Comparison of ENCODE assay signal across 8 mouse cellular contexts in genomic region chr7:49616258-49616735, GRCm38 (mm10). TPM values are rescaled to one million over a fixed set of nuclear protein-coding genes. Genes with fewer than 3 reads are reported as not detected.
DNase-seq lines count a peak whose midpoint lies in the region; ATAC-seq lines count a peak whose summit lies in the region.

No protein-coding gene starts in this region.

- no peaks in the 10 kb centered on the region for H3K36me3 ChIP-seq in embryonic facial prominence, embryonic 14.5 days (ENCODE audit: control insufficient read depth, insufficient read depth, low read length)
- H3K36me3 ChIP-seq in midbrain, embryonic 14.5 days (ENCODE audit: control insufficient read depth, insufficient read depth, low read length) = no peaks in the 10 kb centered on the region
- H3K36me3 ChIP-seq in stomach, embryonic 14.5 days (ENCODE audit: control insufficient read depth, insufficient read depth, low read length) = no peaks in the 10 kb centered on the region

- intact Hi-C loops in left cerebral cortex, postnatal 14 days (cut with DNase I) = loop anchor here (2.0 to 5.0 kb wide), 2 partner anchors 135 to 306 kb away; no protein-coding TSS in a partner anchor

- peak overlapping the region; percentile 39 for H3K4me2 ChIP-seq in embryonic facial prominence, embryonic 14.5 days (ENCODE audit: low read depth, low read length)
- H3K4me2 ChIP-seq in midbrain, embryonic 14.5 days (ENCODE audit: low read length) = peak overlapping the region; percentile 34
- H3K4me2 ChIP-seq in stomach, embryonic 14.5 days (replicated peaks; ENCODE audit: low read depth, low read length) = no peak overlapping the region

- ATAC-seq in embryonic facial prominence, embryonic 14.5 days (ENCODE audit: low read depth) = peak; percentile 56; the same call in 1 of the 2 replicates
- peak; percentile 71 to 73 for ATAC-seq in hematopoietic stem cell, adult 5-6 weeks (replicated peaks in 1 of 2; ENCODE audit: insufficient read depth in 1 of 2, low FRiP score in 2 of 2, low TSS enrichment in 1 of 2, low read depth in 1 of 2, poor library complexity in 2 of 2, severe bottlenecking in 2 of 2)
- ATAC-seq in midbrain, embryonic 14.5 days (ENCODE audit: low FRiP score, low TSS enrichment) = peak; percentile 79
- ATAC-seq in stomach, embryonic 14.5 days (ENCODE audit: insufficient number of reproducible peaks, insufficient read depth, low FRiP score, low read depth) = peak; percentile 53; the same call in 1 of the 2 replicates

- no peaks in the 10 kb centered on the region; the same call in 1 of the 2 replicates for H3K27me3 ChIP-seq in embryonic facial prominence, embryonic 14.5 days (replicated peaks; ENCODE audit: control insufficient read depth, insufficient read depth, low read length)
- peaks cover 33% of the 10 kb centered on the region for H3K27me3 ChIP-seq in midbrain, embryonic 14.5 days (ENCODE audit: control insufficient read depth, insufficient read depth, low read length)
- no peaks in the 10 kb centered on the region for H3K27me3 ChIP-seq in stomach, embryonic 14.5 days (ENCODE audit: control insufficient read depth, insufficient read depth, low read length)

- no peaks in the 10 kb centered on the region for H3K4me1 ChIP-seq in embryonic facial prominence, embryonic 14.5 days (ENCODE audit: control insufficient read depth, insufficient read depth, low read length)
- no peaks in the 10 kb centered on the region for H3K4me1 ChIP-seq in midbrain, embryonic 14.5 days (ENCODE audit: control insufficient read depth, insufficient read depth, low read length)
- no peaks in the 10 kb centered on the region for H3K4me1 ChIP-seq in stomach, embryonic 14.5 days (ENCODE audit: control insufficient read depth, insufficient read depth, low read length)

- H3K4me3 ChIP-seq in embryonic facial prominence, embryonic 14.5 days (ENCODE audit: low read depth, low read length) = no peak overlapping the region
- H3K4me3 ChIP-seq in midbrain, embryonic 14.5 days (replicated peaks; ENCODE audit: low read depth, low read length) = no peak overlapping the region
- no peak overlapping the region for H3K4me3 ChIP-seq in stomach, embryonic 14.5 days (ENCODE audit: low read depth, low read length)

- peak; percentile 48 for DNase-seq in ovary, postnatal 14 days (ENCODE audit: low spot score)
- DNase-seq in ovary, adult 18-20 months (ENCODE audit: low spot score) = no peak
- peak; percentile 78 for DNase-seq in adrenal gland, postnatal 14 days
- DNase-seq in embryonic facial prominence, embryonic 14.5 days (ENCODE audit: low spot score) = peak; percentile 77
- peak; percentile 73 to 80 for DNase-seq in left cerebral cortex, postnatal 14 days (ENCODE audit: low spot score in 2 of 2)
- peak; percentile 91 for DNase-seq in midbrain, embryonic 14.5 days

- H3K9me3 ChIP-seq in embryonic facial prominence, embryonic 14.5 days (ENCODE audit: control insufficient read depth, low read length) = no peaks in the 10 kb centered on the region
- H3K9me3 ChIP-seq in midbrain, embryonic 14.5 days (ENCODE audit: control insufficient read depth, low read length) = no peaks in the 10 kb centered on the region
- H3K9me3 ChIP-seq in stomach, embryonic 14.5 days (ENCODE audit: control insufficient read depth, low read depth, low read length) = no peaks in the 10 kb centered on the region

- no peak overlapping the region for H3K9ac ChIP-seq in embryonic facial prominence, embryonic 14.5 days (ENCODE audit: low read depth, low read length)
- H3K9ac ChIP-seq in midbrain, embryonic 14.5 days (replicated peaks; ENCODE audit: low read length) = no peak overlapping the region; the same call in 1 of the 2 replicates
- H3K9ac ChIP-seq in stomach, embryonic 14.5 days (replicated peaks; ENCODE audit: low read depth, low read length) = no peak overlapping the region

- WGBS in embryonic facial prominence, embryonic 14.5 days = 16% methylated on average over 5 of the region's 7 CpGs
- WGBS in midbrain, embryonic 14.5 days = 3% methylated on average over 6 of the region's 7 CpGs
- WGBS in stomach, embryonic 14.5 days = 6% methylated on average over 7 of the region's 7 CpGs

- no peak overlapping the region for H3K27ac ChIP-seq in embryonic facial prominence, embryonic 14.5 days (replicated peaks; ENCODE audit: low read depth, low read length)
- H3K27ac ChIP-seq in midbrain, embryonic 14.5 days (replicated peaks; ENCODE audit: low read depth, low read length) = no peak overlapping the region
- no peak overlapping the region for H3K27ac ChIP-seq in stomach, embryonic 14.5 days (ENCODE audit: low read length)

RNA-seq across cellular contexts. Expression of gene Dbx1, which starts 20.4 kb away (rescaled TPM):
- total RNA-seq in adrenal gland, postnatal 14 days (2021) = not detected in 2 replicates
- 5.7 and 7.7 TPM in 2 replicates for polyA plus RNA-seq in embryonic facial prominence, embryonic 14.5 days (2014; fragmentation: Nextera tagmentation; extraction: Ambion mirVana)
- not detected in 2 replicates for total RNA-seq in hematopoietic stem cell, adult 5-6 weeks (2017)
- not detected for total RNA-seq in left cerebral cortex, postnatal 14 days (2021)
- 14.0 and 52.8 TPM in 2 replicates for polyA plus RNA-seq in midbrain, embryonic 14.5 days (2014; fragmentation: Nextera tagmentation; extraction: Ambion mirVana)
- polyA plus RNA-seq in stomach, embryonic 14.5 days (2014; fragmentation: Nextera tagmentation; extraction: Ambion mirVana) = not detected in 2 replicates
